Mouse (Mus musculus) olfactory bulb, adult 2 months (tissue): ENCODE data around the gene Cox15.

Experiments
- CTCF ChIP-seq: fragments of 200-500 bp; IDR thresholded peaks from 2 replicates; pipeline ENCODE4 v1.5.1; 2012; ENCODE audit warnings: low read depth, mild to moderate bottlenecking, low read length, moderate library complexity; ENCODE audit not compliant: insufficient read depth
- POLR2A ChIP-seq: fragments of 200-500 bp; IDR thresholded peaks from 2 replicates; pipeline ENCODE4 v1.6.1; 2012; ENCODE audit warnings: mild to moderate bottlenecking, low read depth, low read length, moderate library complexity; ENCODE audit not compliant: insufficient read depth

DNA sequence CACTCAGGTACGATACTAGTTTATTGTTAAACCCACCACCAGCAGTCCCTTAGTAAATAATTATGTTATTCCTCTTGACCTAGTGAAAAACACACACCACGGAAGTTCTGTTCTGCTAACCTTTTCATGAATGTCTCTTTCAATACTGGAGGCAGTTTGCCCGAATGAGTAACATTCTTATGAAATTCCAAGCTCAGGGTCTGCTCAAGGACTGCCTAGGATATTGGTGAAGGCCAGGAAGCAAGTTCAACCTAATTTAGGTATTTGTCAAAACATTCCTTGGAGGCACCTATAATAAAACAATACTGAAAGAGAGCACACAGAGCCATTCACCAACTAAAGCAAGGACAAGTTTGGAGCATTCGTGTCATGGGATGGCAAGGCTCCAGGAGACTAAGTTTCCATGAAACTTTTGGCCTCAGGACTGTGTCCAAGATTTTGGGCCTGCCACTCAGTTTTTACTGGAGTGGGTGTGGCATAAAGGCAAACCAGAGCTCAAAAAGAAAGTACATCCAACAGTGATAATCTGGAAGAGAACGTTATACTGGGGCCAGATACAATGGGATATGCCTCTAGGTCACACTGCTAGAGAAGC, 16.7 kb upstream of the Cox15 start:
- TF ChIP-seq POLR2A: no peak
- TF ChIP-seq CTCF: no peak
